ENCODE assay signal across 29 mouse cellular contexts in the genomic region with DNA sequence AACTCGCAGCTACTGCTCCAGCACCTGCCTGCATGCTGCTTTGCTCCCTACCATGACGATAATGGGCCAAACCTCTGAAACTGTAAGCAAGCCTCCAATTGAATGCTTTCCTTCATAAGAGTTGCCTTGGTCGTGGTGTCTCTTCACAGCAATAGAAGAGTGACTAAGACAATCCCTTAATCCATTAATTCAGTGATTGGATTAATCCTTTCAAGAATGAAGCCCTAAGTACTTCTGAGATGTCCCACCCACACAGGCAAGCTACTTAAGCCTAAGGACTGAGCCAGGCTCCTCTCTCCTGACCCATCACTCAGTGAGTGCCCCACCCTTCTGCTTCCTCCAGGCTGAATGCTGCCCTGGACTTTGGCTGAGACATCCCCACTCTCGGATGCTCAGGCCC.
"Had no signal": no experiment of that assay in that cellular context is flagged by ENCODE, and none has a peak within 500 bp of the region (broad histone marks: within the 10 kb centered on the region; RNA-seq: fewer than 3 reads in every experiment).

No protein-coding gene starts in this region.

- H3K4me2 ChIP-seq: limb, embryonic 12.5 days; limb, embryonic 13.5 days; limb, embryonic 15.5 days; liver, embryonic 11.5 days; liver, embryonic 12.5 days; liver, embryonic 13.5 days; liver, embryonic 15.5 days; lung, embryonic 14.5 days; lung, embryonic 15.5 days; midbrain, embryonic 11.5 days; midbrain, embryonic 12.5 days; midbrain, embryonic 13.5 days; midbrain, embryonic 15.5 days had no signal

- H3K9ac ChIP-seq: limb, embryonic 12.5 days; limb, embryonic 13.5 days; limb, embryonic 15.5 days; liver, embryonic 12.5 days; liver, embryonic 13.5 days; liver, embryonic 14.5 days; liver, embryonic 15.5 days; liver, postnatal 0 days; lung, embryonic 14.5 days; lung, embryonic 15.5 days; midbrain, embryonic 12.5 days; midbrain, embryonic 13.5 days; midbrain, embryonic 15.5 days had no signal

- H3K36me3 ChIP-seq: limb, embryonic 10.5 days; limb, embryonic 12.5 days; limb, embryonic 13.5 days; limb, embryonic 15.5 days; liver, embryonic 12.5 days; liver, embryonic 13.5 days; liver, embryonic 15.5 days; lung, embryonic 15.5 days; midbrain, embryonic 10.5 days; midbrain, embryonic 12.5 days; midbrain, embryonic 13.5 days; midbrain, embryonic 15.5 days had no signal

- H3K27ac ChIP-seq: left cerebral cortex, adult 2 months; limb, embryonic 10.5 days; limb, embryonic 12.5 days; limb, embryonic 13.5 days; limb, embryonic 15.5 days; liver, embryonic 12.5 days; liver, embryonic 13.5 days; liver, embryonic 14.5 days; liver, embryonic 15.5 days; lung, embryonic 15.5 days; macrophage; midbrain, embryonic 10.5 days; midbrain, embryonic 12.5 days; midbrain, embryonic 13.5 days; midbrain, embryonic 15.5 days had no signal

- H3K9me3 ChIP-seq: limb, embryonic 10.5 days; limb, embryonic 12.5 days; limb, embryonic 13.5 days; limb, embryonic 15.5 days; liver, embryonic 12.5 days; liver, embryonic 13.5 days; liver, embryonic 15.5 days; lung, embryonic 15.5 days; megakaryocyte, embryonic 14.5 days; midbrain, embryonic 10.5 days; midbrain, embryonic 12.5 days; midbrain, embryonic 13.5 days; midbrain, embryonic 15.5 days had no signal

- ATAC-seq: liver, embryonic 12.5 days; liver, postnatal 0 days; midbrain, embryonic 13.5 days; midbrain, embryonic 15.5 days; midbrain, embryonic 16.5 days had no signal

- H3K4me1 ChIP-seq: limb, embryonic 15.5 days; midbrain, embryonic 12.5 days; midbrain, embryonic 13.5 days; midbrain, embryonic 15.5 days had no signal

- DNase-seq: left cerebral cortex, postnatal 4 days; liver; liver, embryonic 13.5 days; liver, postnatal 0 days; lung, adult 2 months; lung, embryonic 14.5 days; lung, postnatal 10 days; lung, postnatal 14 days; lung, postnatal 4 days; midbrain, embryonic 14.5 days had no signal

- H3K27me3 ChIP-seq: limb, embryonic 12.5 days; limb, embryonic 13.5 days; limb, embryonic 15.5 days; liver, embryonic 13.5 days; liver, embryonic 15.5 days; lung, embryonic 15.5 days; midbrain, embryonic 12.5 days; midbrain, embryonic 13.5 days; midbrain, embryonic 15.5 days had no signal

- H3K4me3 ChIP-seq: left cerebral cortex, adult 2 months; limb, embryonic 10.5 days; limb, embryonic 12.5 days; limb, embryonic 13.5 days; limb, embryonic 15.5 days; liver, embryonic 12.5 days; liver, embryonic 13.5 days; liver, embryonic 15.5 days; lung, embryonic 15.5 days; megakaryocyte, embryonic 14.5 days; midbrain, embryonic 10.5 days; midbrain, embryonic 12.5 days; midbrain, embryonic 13.5 days; midbrain, embryonic 15.5 days; myocyte had no signal
